Mouse (Mus musculus): ENCODE results near the gene H1f0.

- TF ChIP-seq MEF2A (IDR thresholded peaks at IDR 0.05; ENCODE audit: extremely low read depth, insufficient replicate concordance, low read depth, low read length, poor library complexity, severe bottlenecking) (no peak), MAZ (IDR thresholded peaks at IDR 0.05; ENCODE audit: low read depth, low read length) (no peak), POLR2A (IDR thresholded peaks at IDR 0.05; ENCODE audit: control insufficient read depth in 1 of 2, insufficient read depth in 1 of 2, low read depth in 1 of 2, low read length in 2 of 2, poor library complexity in 1 of 2) (no peak), BHLHE40 (IDR thresholded peaks at IDR 0.05; ENCODE audit: borderline replicate concordance, low read depth, low read length) (no peak), HCFC1 (IDR thresholded peaks at IDR 0.05; ENCODE audit: low read depth, low read length) (no peak)
Measured at GRCm38 (mm10) chr15:79041585-79041984, 13.3 kb downstream of the H1f0 start, which contains the start of gene Galr3.

All from MEL (cell line).